Mouse (Mus musculus) gastrocnemius, adult 18-20 months (tissue): ENCODE data around the gene Srd5a1. TPM values are rescaled to one million over a fixed set of nuclear protein-coding genes. Genes with fewer than 3 reads are reported as not detected.

Source experiments
- DNase-seq: peaks from one replicate; pipeline ENCODE4 v3.0.0; 2021; ENCODE audit warnings: low spot score
- total RNA-seq, 2 experiments: library from RNA; stranded (reverse); gene quantifications; 2 replicates each; pipeline ENCODE4 v1.2.3; 2021

Srd5a1 gene
- total RNA-seq, 2 experiments from 2014 or later = 0.28 TPM; not detected in 1

DNA sequence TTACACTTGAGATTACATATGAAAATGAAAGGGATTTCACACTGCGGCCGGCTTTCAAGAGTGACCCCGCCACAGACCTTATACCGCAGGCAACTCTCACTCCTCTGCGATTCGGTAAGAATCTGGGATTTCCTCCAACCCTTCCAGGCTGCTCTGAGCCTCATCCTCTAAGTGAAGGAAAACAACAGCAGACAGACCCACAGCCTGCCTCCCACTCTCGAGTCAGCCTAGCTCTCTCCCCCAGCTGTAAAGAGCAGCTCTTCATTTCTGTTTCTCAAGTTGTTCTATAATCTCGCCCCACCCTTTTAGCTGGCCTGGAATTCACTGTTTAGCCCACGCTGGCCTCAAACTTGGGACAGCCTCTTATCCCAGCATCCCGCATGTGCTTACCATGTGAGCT lies 69.5 kb downstream of the Srd5a1 start:
- no peak for DNase-seq

DNA sequence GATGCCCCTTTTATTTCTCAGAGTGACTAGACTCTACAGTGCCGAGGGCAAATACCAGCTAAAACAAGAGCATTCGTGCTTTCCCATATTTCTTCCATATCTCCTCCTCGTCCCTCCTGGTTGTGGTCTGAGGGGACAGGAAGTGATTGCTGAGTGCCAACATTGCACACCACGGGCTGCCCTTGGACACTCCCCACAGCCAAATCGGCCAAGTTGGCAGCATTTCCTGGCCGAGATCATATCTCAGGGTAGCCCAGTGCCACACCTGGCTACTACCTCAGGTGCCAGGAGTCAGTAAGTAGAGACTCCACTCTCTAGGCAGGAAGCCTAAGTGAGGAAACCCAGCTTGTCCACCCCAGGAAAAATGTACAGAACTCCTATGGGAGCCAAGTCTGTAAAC lies 70.0 kb downstream of the Srd5a1 start:
- DNase-seq = peak; percentile 54

DNA sequence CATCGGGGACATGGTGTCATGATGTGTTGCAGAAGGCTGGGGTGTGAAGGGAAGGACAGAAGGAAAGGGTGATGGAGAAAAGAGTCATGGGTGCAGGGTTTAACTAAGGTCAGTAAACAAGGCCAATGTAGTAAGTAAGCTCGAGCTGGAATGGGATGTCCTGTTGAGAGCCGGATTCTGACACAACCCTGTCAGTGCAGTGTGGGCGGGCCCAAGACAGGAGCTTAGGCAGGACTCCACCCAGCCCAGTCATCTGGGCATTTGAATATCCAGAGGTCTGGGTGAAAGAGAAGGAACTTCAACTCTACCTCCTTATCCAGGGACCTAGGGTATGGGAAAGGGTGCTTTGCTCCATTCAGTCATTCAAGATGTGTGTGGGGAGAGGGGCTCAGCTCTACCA lies 72.9 kb downstream of the Srd5a1 start:
- DNase-seq = peak; percentile 47

DNA sequence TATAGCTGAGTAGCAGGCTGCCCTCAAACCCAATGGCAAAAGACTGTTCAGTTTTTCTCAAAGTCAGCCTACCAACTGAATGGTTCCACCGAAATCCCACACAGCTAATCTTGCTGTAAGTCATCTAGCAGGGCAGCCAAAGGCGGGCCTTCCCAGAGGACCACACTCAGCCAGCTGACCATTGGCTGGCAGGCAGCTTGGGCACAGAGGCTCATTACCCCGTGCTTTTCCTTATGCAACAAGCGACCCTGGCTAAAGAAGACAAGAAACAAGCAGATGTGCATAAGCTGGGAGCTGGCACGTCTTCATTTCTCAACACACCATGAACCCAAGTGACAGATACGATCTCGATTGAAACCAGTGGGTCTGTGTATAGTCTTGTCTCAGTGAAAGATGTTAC lies 73.9 kb downstream of the Srd5a1 start:
- no peak for DNase-seq

DNA sequence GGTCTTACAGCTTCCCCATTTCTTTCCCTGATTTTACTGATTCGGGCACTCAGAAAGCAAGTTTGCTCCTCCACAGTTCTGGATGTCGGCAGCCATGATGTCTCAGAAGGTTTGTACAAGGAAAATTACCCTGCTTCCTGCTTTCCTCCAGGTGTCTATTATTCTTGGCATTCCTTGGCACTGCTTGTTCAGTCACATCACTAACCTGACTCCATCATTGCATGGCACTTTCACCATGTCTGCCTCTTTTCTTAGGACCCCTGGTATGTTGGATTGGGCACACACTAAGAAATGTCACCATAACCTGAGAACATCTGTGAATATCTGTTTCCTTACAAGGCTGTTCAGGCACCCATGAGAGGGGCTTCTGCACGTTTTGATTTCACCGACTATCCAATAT lies 75.2 kb downstream of the Srd5a1 start:
- no peak for DNase-seq

DNA sequence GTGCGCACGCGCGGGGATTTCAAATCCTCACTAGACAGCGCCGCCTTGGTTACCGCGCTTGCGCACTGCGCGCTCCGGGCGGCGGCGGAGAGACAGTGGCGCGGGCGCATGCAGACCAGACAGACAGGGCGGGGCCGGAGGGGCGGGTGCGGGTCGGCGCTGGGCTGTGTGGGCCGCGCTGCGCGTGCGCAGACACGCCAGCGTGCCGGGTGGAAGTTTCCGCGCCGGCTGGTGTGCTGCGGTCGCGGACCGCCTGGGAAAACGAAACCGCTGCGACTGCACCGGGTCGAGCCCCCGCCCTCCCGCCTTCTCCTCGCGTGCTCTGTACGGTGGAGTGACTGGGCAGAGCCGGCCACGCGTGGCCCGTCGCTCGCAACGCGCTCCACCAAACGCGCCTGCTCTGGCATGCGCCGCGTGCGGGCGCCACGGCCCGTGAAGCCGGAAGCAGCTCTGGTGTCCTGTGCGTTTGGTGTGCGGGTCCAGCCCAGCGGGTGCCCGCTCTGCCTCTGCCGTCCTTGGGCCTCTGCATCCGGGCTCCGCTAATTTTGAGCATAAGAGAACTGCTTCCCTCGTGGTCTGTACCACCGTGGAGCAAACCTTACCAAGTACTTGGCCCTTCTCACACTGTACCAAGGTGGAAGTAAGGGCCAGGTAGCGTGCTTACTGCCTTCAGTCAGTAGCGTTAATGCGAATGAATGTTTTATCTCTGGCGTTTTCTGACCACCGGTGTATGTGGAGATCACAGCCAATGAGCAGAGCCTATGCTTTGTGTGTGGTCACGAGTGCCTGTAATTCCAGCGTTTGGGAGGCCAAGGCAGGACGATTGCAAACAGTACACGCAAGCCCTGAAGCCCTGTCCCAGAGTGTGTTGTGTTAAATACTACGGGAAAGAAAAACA lies 76.3 kb downstream of the Srd5a1 start:
- DNase-seq = peak; percentile 96

DNA sequence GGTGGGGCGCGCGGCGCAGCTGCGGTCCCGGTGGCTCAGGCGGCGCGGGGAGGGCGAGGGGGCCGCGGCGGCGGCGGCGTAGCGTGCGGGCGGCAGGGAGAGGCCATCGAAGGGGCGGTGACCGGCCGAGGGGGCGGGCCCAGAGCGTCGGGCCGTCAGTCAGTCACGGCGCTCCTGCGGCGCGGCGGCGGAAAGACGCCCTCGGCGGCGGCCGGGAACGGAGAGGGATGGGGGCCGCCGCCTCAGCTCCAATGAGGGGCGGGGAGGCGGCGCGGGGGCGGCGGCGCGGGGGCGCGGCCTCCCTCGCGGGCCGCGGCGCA lies 76.9 kb downstream of the Srd5a1 start, which contains the start of gene Tent4a:
Gene Tent4a (minus strand): TSS at position 284 of the 320 bp plus-strand sequence.
- DNase-seq = no peak

DNA sequence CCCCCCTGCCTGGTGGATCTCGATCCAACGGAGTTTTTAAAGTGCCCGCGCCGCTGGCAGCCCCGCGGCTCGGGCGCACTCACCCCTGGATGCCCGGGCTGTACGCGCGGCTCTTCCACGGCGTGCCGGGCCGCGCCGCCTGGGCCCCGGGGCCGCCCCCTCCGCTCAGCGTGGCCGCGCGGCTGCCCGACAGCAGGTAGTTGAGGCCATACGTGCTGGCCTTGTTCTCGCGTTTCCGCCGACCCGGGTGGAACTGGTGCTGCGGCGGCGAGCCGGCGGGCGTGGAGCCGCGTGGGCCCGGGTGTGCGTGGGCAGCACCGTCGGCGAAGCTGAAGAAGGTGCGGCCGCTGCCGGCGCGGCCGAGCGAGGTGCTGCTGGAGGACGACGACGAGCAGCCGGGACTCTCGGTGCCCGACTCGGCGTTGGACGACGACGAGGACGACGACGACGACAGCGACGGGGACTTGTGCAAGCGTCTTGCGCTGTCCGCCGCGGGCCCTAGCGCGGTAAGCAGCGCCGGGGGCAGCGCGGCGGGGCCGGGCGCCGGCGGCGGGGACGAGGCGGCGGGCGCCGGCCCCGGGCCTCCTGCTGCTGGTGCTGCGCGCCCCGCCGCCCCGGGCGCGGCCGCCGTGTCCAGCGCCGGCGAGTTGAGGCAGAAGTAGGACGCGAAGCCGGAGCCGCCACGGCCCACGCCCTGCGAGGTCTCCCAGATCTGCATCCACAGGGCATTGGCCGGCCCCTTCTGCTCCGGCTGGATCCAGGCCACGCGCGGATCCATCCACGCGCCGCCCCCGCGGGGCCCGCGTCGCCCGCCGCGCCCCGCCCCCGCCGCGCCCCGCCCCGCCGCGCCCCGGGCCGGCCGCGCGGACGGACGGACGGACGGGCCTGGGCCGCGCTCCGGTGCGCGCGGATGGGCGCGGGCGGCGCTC lies 77.6 kb downstream of the Srd5a1 start, which contains the start of gene Nsun2:
Gene Nsun2 (plus strand): TSS at position 342 of the 929 bp plus-strand sequence.
- DNase-seq = peak; percentile 48

DNA sequence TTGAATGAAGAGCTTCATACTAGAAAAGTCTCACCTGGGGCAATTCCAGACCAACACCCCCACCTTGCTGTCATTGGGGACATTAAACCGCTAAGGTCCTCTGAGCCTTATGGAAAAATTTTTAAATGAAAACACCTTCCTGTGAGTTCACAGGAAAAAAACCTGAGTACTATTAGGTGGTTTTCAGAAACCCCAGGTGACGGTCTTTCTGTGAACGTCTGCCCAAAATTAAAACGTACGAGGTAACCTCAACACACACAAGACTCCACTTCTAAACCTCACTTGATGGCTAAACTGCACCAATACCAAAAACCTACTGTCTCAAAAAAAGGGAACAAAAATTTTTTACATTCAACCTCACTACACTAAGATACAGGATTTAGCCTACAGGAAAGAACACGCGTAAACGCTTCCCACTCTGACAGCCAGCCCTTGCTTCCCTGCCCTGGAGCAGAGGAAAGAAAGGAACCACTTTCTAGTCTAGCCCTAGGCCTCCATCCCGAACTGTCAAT lies 78.3 kb downstream of the Srd5a1 start:
- no peak for DNase-seq

DNA sequence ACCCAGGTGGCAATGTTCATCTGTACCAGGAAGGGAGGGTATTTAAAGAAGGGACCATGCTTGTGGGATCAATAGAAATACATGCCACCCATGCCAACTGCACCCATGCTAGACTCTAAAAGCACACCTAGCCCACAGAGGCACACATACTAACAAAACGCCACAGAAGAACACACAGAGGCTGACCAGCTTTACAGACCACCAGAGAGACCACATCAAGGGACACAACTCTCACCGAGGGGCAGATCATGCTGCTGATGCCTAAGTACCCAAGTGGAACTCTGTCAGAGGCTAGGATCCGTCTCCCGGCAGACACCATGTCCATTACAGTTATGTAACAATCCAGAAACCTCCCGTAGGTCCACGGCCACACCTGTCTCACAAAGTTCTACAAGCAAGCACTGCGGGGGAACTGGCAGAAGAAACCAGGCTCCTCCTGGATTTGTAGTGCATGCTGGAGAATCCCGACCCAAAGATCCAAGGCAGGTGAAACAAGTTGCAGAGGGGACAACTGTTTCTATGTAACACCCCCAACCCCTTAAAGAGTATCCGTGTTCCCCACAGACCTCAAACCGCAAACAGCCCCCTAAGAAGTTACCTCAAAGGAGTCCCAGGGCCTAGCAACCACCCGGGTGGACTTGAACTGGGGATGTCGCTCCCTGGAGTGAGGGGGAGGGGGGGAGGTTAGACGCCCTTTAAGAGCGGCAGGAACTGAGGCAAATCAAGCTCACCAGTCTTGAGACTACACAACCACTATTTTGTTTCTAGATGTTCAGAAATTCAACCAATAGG lies 78.9 kb downstream of the Srd5a1 start:
- no peak for DNase-seq

DNA sequence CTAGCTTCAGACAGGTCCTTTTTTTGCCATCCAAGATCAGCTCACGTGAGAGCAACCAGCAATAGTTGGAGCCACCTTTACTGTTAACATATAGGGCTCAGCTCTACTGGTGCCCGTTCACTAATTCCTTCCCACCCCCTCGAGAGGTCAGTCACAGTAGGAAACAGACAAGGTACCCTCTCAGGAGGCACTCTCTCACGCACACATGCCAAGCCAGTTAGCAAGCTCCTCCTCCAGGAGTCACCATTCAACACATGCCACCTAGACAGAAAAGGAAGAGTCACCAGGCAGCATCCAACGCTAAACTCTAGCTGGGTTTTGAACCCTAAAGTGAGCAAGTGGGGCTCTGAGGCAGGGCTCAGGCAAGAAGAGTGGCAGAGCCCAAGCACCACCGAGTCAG lies 79.8 kb downstream of the Srd5a1 start:
- no peak for DNase-seq

DNA sequence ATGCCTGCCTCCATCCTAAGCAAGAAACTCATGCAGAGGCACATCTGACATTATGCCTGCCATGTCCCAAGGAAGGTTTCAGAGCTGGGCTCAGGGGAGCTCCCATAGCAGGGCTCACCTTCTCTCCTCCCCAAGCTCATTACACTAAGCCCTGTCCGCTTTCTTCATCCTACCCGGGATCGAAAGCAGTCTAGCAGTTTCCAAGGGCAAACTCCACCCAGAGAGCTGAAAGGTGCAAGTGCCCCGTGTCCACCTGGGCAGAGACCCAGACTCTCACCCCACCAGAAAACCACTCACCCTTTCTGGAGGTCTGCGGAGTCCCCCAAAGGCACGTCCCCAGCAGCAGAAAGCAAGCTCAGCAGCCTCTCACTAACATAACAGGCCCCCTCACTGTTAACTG lies 80.3 kb downstream of the Srd5a1 start:
- DNase-seq = no peak

DNA sequence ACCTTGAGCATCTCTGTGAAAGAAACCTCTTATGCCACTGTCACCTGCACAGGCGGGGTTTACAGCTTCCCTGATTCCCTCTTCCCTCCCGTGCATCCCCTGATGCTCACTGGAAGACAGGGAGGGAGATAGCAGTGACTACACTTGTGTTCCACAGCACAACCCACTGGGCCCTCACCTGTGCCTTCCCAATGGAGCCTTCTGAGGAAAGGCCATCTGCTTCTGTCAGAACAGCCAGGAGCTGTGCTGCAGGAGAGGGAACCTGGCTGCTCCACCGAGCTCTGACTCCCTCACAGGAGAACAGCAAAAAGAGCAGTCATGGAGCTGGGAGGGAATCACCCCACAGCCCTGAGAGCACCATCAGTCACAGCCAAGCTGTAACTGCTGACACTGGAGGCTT lies 81.1 kb downstream of the Srd5a1 start:
- no peak for DNase-seq

DNA sequence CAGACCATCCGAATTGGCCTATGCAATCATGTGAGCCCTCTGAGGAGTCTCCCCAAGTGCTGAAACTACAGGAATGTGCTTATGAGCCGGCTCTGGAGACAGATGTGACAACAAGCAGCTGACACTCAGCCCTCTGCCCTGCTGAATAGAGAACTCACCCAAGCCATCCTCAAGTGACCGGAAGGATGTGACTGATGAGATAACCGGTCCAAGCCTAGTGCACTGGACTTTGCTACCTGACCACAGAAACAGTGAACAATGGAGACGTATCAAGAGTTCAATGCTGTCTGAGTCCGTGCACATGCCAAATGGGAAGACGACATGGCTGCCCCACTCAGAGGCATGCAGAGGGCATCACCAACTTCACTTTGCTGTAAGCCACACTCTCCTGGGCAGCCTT lies 82.7 kb downstream of the Srd5a1 start:
- DNase-seq = no peak

DNA sequence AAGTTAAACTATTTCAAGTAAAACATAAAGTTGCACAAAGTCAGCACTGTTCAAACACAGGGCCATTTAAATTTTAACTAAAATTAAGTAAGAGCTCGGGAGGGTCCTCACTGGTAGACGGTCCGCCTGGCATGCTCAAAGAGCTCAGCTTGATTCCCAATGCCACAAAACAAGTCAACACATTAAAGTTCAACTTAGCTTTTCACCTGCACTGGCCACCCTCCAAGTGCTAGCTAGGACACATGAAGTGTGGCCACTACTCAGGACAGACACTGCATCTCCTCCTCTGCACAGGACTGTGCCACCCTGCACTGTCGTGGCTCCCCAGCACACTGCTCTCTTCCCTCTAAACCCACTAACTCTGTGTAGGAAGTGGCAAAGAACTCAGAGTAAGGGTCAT lies 85.4 kb downstream of the Srd5a1 start:
- no peak for DNase-seq

DNA sequence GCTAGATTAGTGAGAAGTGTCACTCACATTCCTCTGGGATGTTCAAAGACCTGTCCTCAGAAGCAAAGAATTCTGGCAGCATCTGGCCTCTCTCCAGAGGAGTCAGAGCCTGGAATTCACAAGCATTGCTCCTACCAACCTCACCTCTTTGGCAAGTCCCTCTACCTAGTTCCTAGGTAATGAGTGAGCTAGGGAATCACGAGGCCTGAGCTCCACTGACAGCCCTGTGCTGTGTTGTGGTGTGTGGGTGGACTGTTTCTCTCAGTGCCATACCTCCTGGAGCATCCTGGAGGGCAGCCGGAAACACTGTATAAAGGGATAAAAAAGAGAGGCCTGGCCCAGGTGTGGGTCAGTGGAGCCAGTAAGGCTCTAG lies 87.1 kb downstream of the Srd5a1 start:
- no peak for DNase-seq

Other genes starting within 250 kb of the Srd5a1 start
- gene Nsun2, start 77.7 kb downstream of the Srd5a1 start, total RNA-seq = 10 to 100 TPM; 42.4 to 46.5 TPM
- 1 to 10 TPM; 5.6 to 6.3 TPM for gene Tent4a, start 76.8 kb downstream of the Srd5a1 start, total RNA-seq
- under 1 TPM; 0.62 to 1.00 TPM for gene Ube2ql1, start 128.4 kb upstream of the Srd5a1 start, total RNA-seq
- 10 to 100 TPM; 10.7 to 11.2 TPM for gene Med10, start 191.0 kb upstream of the Srd5a1 start, total RNA-seq